Mouse (Mus musculus) kidney, adult 2 months (tissue): Measurements from ENCODE around the gene Tnfaip2. TPM values are rescaled to one million over a fixed set of nuclear protein-coding genes. Genes with fewer than 3 reads are reported as not detected.

Source experiments
- DNase-seq: peaks from one replicate; pipeline ENCODE4 v3.0.0; 2021
- H3K27ac ChIP-seq: fragments of 200-500 bp; 2 replicates; pipeline ENCODE4 v1.5.1; 2012; ENCODE audit warnings: low read depth, low read length, control low read depth, inconsistent platforms; ENCODE audit not compliant: insufficient read depth
- H3K27me3 ChIP-seq: fragments of 200-500 bp; replicated peaks from 2 replicates; pipeline ENCODE4 v1.6.1; 2012; ENCODE audit warnings: mild to moderate bottlenecking, moderate library complexity, low read length, inconsistent platforms; ENCODE audit not compliant: control insufficient read depth, insufficient read depth
- H3K36me3 ChIP-seq: fragments of 200-500 bp; 2 replicates; pipeline ENCODE4 v1.6.1; 2012; ENCODE audit warnings: mild to moderate bottlenecking, moderate library complexity, low read length, inconsistent platforms; ENCODE audit not compliant: control insufficient read depth, insufficient read depth
- H3K4me1 ChIP-seq: fragments of 200-500 bp; 2 replicates; pipeline ENCODE4 v1.6.1; 2011; ENCODE audit warnings: low read length; ENCODE audit not compliant: control insufficient read depth, insufficient read depth
- H3K4me3 ChIP-seq: fragments of 200-500 bp; 2 replicates; pipeline ENCODE4 v1.5.1; 2011; ENCODE audit warnings: mild to moderate bottlenecking, low read depth, low read length, control low read depth; ENCODE audit not compliant: insufficient read depth
- CTCF ChIP-seq: fragments of 200-500 bp; conservative IDR thresholded peaks from 2 replicates; pipeline ENCODE4 v1.5.1; 2011; ENCODE audit warnings: low read depth, mild to moderate bottlenecking, control low read depth, low read length, moderate library complexity, mixed read lengths; ENCODE audit not compliant: insufficient read depth, insufficient read length
- POLR2A ChIP-seq: fragments of 200-500 bp; IDR thresholded peaks from one replicate; pipeline ENCODE4 v1.6.1; 2011; ENCODE audit warnings: low read depth, low read length, control low read depth
- WGBS: fragments of 180-500 bp; shearing (Covaris S2); methylation state at CpG from one replicate; pipeline ENCODE4 v1.1.7; 2018; 5-methylcytosine and 5-hydroxymethylcytosine counted together
- polyA plus RNA-seq: library from polyadenylated mRNA; depleted of rRNA; stranded (reverse); fragments of >200 nt; gene quantifications from 2 replicates; pipeline ENCODE4 v1.2.3, GENCODE M21; 2012; rRNA removed

The Tnfaip2 gene
- polyA plus RNA-seq: 48.5 and 56.2 TPM in 2 replicates

GRCm38 (mm10) chr12:111442309-111443010 lies at the start of gene Tnfaip2:
TSS of gene Tnfaip2 (plus strand) at chr12:111442469.
- Histone ChIP-seq H3K4me1 (peaks cover 8% of the 10 kb centered on the region), H3K4me3 (peak within 1 kb of the TSS; percentile 59), H3K27ac (peak within 1 kb of the TSS; percentile 60), H3K36me3 (no peaks in the 10 kb centered on the region), H3K27me3 (no peaks in the 10 kb centered on the region)
- WGBS: 5% methylated on average over 48 of the region's 48 CpGs
- DNase-seq: peak; percentile 92
- TF ChIP-seq POLR2A (peak; percentile 93), CTCF (no peak)

- 84% methylated on average over 6 of the region's 6 CpGs for WGBS
- H3K36me3 ChIP-seq: no peaks in the 10 kb centered on the region
Observed at GRCm38 (mm10) chr12:111394008-111394407, 48.3 kb upstream of the Tnfaip2 start.

GRCm38 (mm10) chr12:111396997-111397396 lies 45.3 kb upstream of the Tnfaip2 start:
- no peak for DNase-seq
- WGBS: 79% methylated on average over 5 of the region's 5 CpGs
- Histone ChIP-seq H3K27ac (no peak overlapping the region), H3K36me3 (no peaks in the 10 kb centered on the region), H3K4me3 (no peak overlapping the region), H3K27me3 (no peaks in the 10 kb centered on the region), H3K4me1 (no peaks in the 10 kb centered on the region; the same call in 1 of the 2 replicates)
- no peak for TF ChIP-seq POLR2A
- TF ChIP-seq CTCF: no peak

More at GRCm38 (mm10) chr12:111394008-111394407, 48.3 kb upstream of the Tnfaip2 start:
- Histone ChIP-seq H3K27ac (no peak overlapping the region), H3K4me1 (no peaks in the 10 kb centered on the region), H3K27me3 (no peaks in the 10 kb centered on the region), H3K4me3 (no peak overlapping the region)
- TF ChIP-seq CTCF: no peak
- no peak for TF ChIP-seq POLR2A
- DNase-seq: no peak

- TF ChIP-seq POLR2A: no peak
- TF ChIP-seq CTCF: peak; percentile 90
- DNase-seq: peak; percentile 85
- Histone ChIP-seq H3K27me3 (no peaks in the 10 kb centered on the region), H3K27ac (no peak overlapping the region), H3K36me3 (no peaks in the 10 kb centered on the region), H3K4me1 (no peaks in the 10 kb centered on the region; the same call in 1 of the 2 replicates), H3K4me3 (no peak overlapping the region)
- WGBS: 28% methylated on average over 15 of the region's 15 CpGs
Observed at GRCm38 (mm10) chr12:111401454-111402184, 40.6 kb upstream of the Tnfaip2 start.

- Histone ChIP-seq H3K27me3 (no peaks in the 10 kb centered on the region), H3K4me1 (no peaks in the 10 kb centered on the region; the same call in 1 of the 2 replicates), H3K36me3 (no peaks in the 10 kb centered on the region), H3K27ac (no peak overlapping the region), H3K4me3 (no peak overlapping the region)
- no peak for DNase-seq
- 72% methylated on average over 10 of the region's 10 CpGs for WGBS
- no peak for TF ChIP-seq CTCF
- TF ChIP-seq POLR2A: no peak
Observed at GRCm38 (mm10) chr12:111404880-111405279, 37.4 kb upstream of the Tnfaip2 start.

- no peak for TF ChIP-seq CTCF
- no peak for TF ChIP-seq POLR2A
- Histone ChIP-seq H3K4me1 (no peaks in the 10 kb centered on the region), H3K4me3 (no peak within 1 kb of the TSS), H3K27ac (no peak within 1 kb of the TSS), H3K27me3 (no peaks in the 10 kb centered on the region), H3K36me3 (no peaks in the 10 kb centered on the region)
- 15% methylated on average over 24 of the region's 24 CpGs for WGBS
- DNase-seq: no peak
Observed at GRCm38 (mm10) chr12:111406622-111407021, 35.6 kb upstream of the Tnfaip2 start, which contains the start of gene Lbhd2. TSS of gene Lbhd2 (plus strand) at chr12:111406809.

- Histone ChIP-seq H3K27me3 (no peaks in the 10 kb centered on the region), H3K4me1 (no peaks in the 10 kb centered on the region), H3K4me3 (no peak overlapping the region), H3K36me3 (no peaks in the 10 kb centered on the region), H3K27ac (no peak overlapping the region)
- no peak for DNase-seq
- WGBS: 53% methylated on average over 5 of the region's 5 CpGs
- TF ChIP-seq CTCF (no peak), POLR2A (no peak)
Observed at GRCm38 (mm10) chr12:111409583-111409982, 32.7 kb upstream of the Tnfaip2 start.
